Mouse (Mus musculus): ENCODE measurements around the gene Shb. TPM values are rescaled to one million over a fixed set of nuclear protein-coding genes. Genes with fewer than 3 reads are reported as not detected.

Shb gene
- total RNA-seq, 1 experiment from 2014 or later, result 0.64 TPM

GRCm38 (mm10) chr4:45434071-45434470 lies 98.2 kb downstream of the Shb start:
- no peak for ATAC-seq (replicated peaks; ENCODE audit: low read depth, poor library complexity, severe bottlenecking)

GRCm38 (mm10) chr4:45431806-45432205 lies 100.5 kb downstream of the Shb start:
- ATAC-seq (replicated peaks; ENCODE audit: low read depth, poor library complexity, severe bottlenecking), result no peak

GRCm38 (mm10) chr4:45431316-45431715 lies 101.0 kb downstream of the Shb start:
- ATAC-seq (replicated peaks; ENCODE audit: low read depth, poor library complexity, severe bottlenecking), result no peak

- no peak for ATAC-seq (replicated peaks; ENCODE audit: low read depth, poor library complexity, severe bottlenecking)
These were observed 102.8 kb downstream of the Shb start for GRCm38 (mm10) chr4:45429451-45429850.

- no peak for ATAC-seq (replicated peaks; ENCODE audit: low read depth, poor library complexity, severe bottlenecking)
These were observed 105.4 kb downstream of the Shb start for GRCm38 (mm10) chr4:45426724-45427457.

GRCm38 (mm10) chr4:45423406-45423805 lies 108.9 kb downstream of the Shb start:
- no peak for ATAC-seq (replicated peaks; ENCODE audit: low read depth, poor library complexity, severe bottlenecking)

- ATAC-seq (replicated peaks; ENCODE audit: low read depth, poor library complexity, severe bottlenecking), result no peak
These were observed 109.6 kb downstream of the Shb start for GRCm38 (mm10) chr4:45422640-45423039.

GRCm38 (mm10) chr4:45421519-45422260 lies 110.6 kb downstream of the Shb start:
- no peak for ATAC-seq (replicated peaks; ENCODE audit: low read depth, poor library complexity, severe bottlenecking)

- no peak for ATAC-seq (replicated peaks; ENCODE audit: low read depth, poor library complexity, severe bottlenecking)
These were observed 111.5 kb downstream of the Shb start for GRCm38 (mm10) chr4:45420733-45421132.

- no peak for ATAC-seq (replicated peaks; ENCODE audit: low read depth, poor library complexity, severe bottlenecking)
These were observed 113.2 kb downstream of the Shb start for GRCm38 (mm10) chr4:45419051-45419450.

- ATAC-seq (replicated peaks; ENCODE audit: low read depth, poor library complexity, severe bottlenecking), result peak; percentile 83
These were observed 113.9 kb downstream of the Shb start for GRCm38 (mm10) chr4:45418229-45418950.

GRCm38 (mm10) chr4:45416314-45416713 lies 116.0 kb downstream of the Shb start:
- no peak for ATAC-seq (replicated peaks; ENCODE audit: low read depth, poor library complexity, severe bottlenecking)

- no peak for ATAC-seq (replicated peaks; ENCODE audit: low read depth, poor library complexity, severe bottlenecking)
These were observed 118.5 kb downstream of the Shb start for GRCm38 (mm10) chr4:45413674-45414338.

GRCm38 (mm10) chr4:45412433-45413192 lies 119.7 kb downstream of the Shb start:
- no peak for ATAC-seq (replicated peaks; ENCODE audit: low read depth, poor library complexity, severe bottlenecking)

GRCm38 (mm10) chr4:45411181-45411790 lies 121.0 kb downstream of the Shb start:
- no peak for ATAC-seq (replicated peaks; ENCODE audit: low read depth, poor library complexity, severe bottlenecking)

- ATAC-seq (replicated peaks; ENCODE audit: low read depth, poor library complexity, severe bottlenecking), result peak; percentile 55
These were observed 123.0 kb downstream of the Shb start for GRCm38 (mm10) chr4:45409270-45409669.

GRCm38 (mm10) chr4:45408427-45409132 lies 123.7 kb downstream of the Shb start, which contains the start of gene Slc25a51:
Slc25a51 (minus strand) TSS chr4:45408766.
- ATAC-seq (replicated peaks; ENCODE audit: low read depth, poor library complexity, severe bottlenecking), result peak; percentile 83

- ATAC-seq (replicated peaks; ENCODE audit: low read depth, poor library complexity, severe bottlenecking), result no peak
These were observed 124.5 kb downstream of the Shb start for GRCm38 (mm10) chr4:45407703-45408334.
